Mouse (Mus musculus) embryo, embryonic 11.5 days (tissue): ENCODE measurements at regions not wholly inside any gene's neighbourhood (a gene's known extent, or its start where the extent isn't known, plus 50 kb on each side); places are given as distances from the start of the nearest gene placed in this dataset.

Experiments
- DNase-seq: peaks from one replicate; pipeline ENCODE4 v3.0.0-alpha.2; 2012; ENCODE audit warnings: low read depth, low spot score

- no peak for DNase-seq
These were observed 712.7 kb upstream of the Cdh18 start for GRCm38 (mm10) chr15:21836110-21836509.

GRCm38 (mm10) chr15:21858540-21858939 lies 690.3 kb upstream of the Cdh18 start:
- no peak for DNase-seq

GRCm38 (mm10) chr15:21885181-21885580 lies 663.6 kb upstream of the Cdh18 start:
- DNase-seq: peak; percentile 36
